Mouse (Mus musculus) testis, adult 2 months (tissue): ENCODE results near the gene Adam12. TPM values are rescaled to one million over a fixed set of nuclear protein-coding genes. Genes with fewer than 3 reads are reported as not detected.

ENCODE experiments used
- H3K27ac ChIP-seq: fragments of 200-500 bp; 2 replicates; pipeline ENCODE4 v1.5.1; 2012; ENCODE audit warnings: low read depth, low read length; ENCODE audit not compliant: control insufficient read depth, insufficient read depth
- H3K27me3 ChIP-seq: fragments of 200-500 bp; 2 replicates; pipeline ENCODE4 v1.6.1; 2012; ENCODE audit warnings: mild to moderate bottlenecking, low read length, moderate library complexity; ENCODE audit not compliant: control insufficient read depth, insufficient read depth
- H3K36me3 ChIP-seq: fragments of 200-500 bp; 2 replicates; pipeline ENCODE4 v1.6.1; 2012; ENCODE audit warnings: mild to moderate bottlenecking, low read length; ENCODE audit not compliant: control insufficient read depth, insufficient read depth
- H3K4me1 ChIP-seq: fragments of 200-500 bp; 2 replicates; pipeline ENCODE4 v1.6.1; 2012; ENCODE audit warnings: low read length; ENCODE audit not compliant: control insufficient read depth, insufficient read depth
- H3K4me3 ChIP-seq: fragments of 200-500 bp; 2 replicates; pipeline ENCODE4 v1.5.1; 2012; ENCODE audit warnings: low read depth, mild to moderate bottlenecking, low read length, moderate library complexity, mixed read lengths; ENCODE audit not compliant: control insufficient read depth
- CTCF ChIP-seq: fragments of 200-500 bp; IDR thresholded peaks from 2 replicates; pipeline ENCODE4 v1.5.1; 2012; ENCODE audit warnings: low read depth, mild to moderate bottlenecking, inconsistent platforms, low read length, moderate library complexity; ENCODE audit not compliant: control insufficient read depth, insufficient read depth, insufficient replicate concordance
- POLR2A ChIP-seq: fragments of 200-500 bp; IDR thresholded peaks from 2 replicates; pipeline ENCODE4 v1.6.1; 2012; ENCODE audit warnings: low read depth, mild to moderate bottlenecking, inconsistent platforms, low read length, moderate library complexity; ENCODE audit not compliant: control insufficient read depth
- polyA plus RNA-seq: library from polyadenylated mRNA; depleted of rRNA; stranded (reverse); fragments of >200 nt; gene quantifications from 2 replicates; pipeline ENCODE4 v1.2.3, GENCODE M21; 2012

Adam12 gene
- polyA plus RNA-seq, 1 experiment = 0.51 TPM

DNA sequence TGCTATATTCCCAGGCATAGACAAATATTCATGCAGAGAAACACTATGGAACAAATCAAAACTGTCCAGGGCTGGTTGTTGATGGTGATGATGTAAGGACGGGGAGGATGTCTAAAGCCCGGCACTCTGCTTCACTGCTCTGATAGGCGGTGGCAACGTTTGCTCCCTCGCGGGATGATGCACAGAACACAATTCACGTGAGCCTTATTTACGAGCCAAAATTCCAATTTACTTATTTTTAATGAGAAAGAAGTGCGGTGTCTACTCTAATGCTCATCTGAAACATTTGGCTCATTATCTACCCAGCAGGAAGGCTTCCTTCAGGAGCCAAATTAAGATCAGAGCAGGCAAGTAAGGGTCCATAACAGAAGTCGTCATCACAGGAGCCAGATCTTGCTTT lies 45.4 kb downstream of the Adam12 start:
- TF ChIP-seq POLR2A (no peak), CTCF (no peak)
- Histone ChIP-seq H3K27ac (no peak overlapping the region), H3K27me3 (no peaks in the 10 kb centered on the region), H3K36me3 (no peaks in the 10 kb centered on the region), H3K4me3 (no peak overlapping the region), H3K4me1 (no peaks in the 10 kb centered on the region)

GRCm38 (mm10) chr7:134185751-134186150 lies 46.2 kb downstream of the Adam12 start:
- Histone ChIP-seq H3K4me1 (no peaks in the 10 kb centered on the region), H3K27me3 (no peaks in the 10 kb centered on the region), H3K4me3 (no peak overlapping the region), H3K36me3 (no peaks in the 10 kb centered on the region), H3K27ac (no peak overlapping the region)
- TF ChIP-seq POLR2A (no peak), CTCF (no peak)

DNA sequence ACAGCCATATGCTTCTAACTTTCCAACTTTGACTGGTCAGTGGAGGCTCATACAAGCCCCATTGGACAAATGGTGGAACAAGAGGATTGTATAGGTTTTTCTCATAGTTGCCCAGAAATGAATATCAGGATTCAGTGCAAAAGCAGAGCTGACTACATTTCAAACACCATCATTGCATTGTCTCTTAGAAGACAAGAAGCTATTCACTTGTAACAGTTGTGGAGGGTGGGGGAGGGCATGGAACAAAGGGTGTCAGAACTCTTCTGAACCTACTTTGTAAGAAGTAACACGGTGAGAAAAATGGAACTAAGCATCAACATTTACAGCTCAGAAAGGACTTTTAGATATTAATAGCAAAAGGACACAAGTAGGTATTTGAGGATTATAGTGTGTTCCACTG lies 50.2 kb downstream of the Adam12 start:
- no peak for TF ChIP-seq POLR2A
- TF ChIP-seq CTCF = no peak
- Histone ChIP-seq H3K27ac (no peak overlapping the region), H3K4me1 (no peaks in the 10 kb centered on the region), H3K27me3 (no peaks in the 10 kb centered on the region), H3K36me3 (no peaks in the 10 kb centered on the region), H3K4me3 (no peak overlapping the region)

GRCm38 (mm10) chr7:134181056-134181455 lies 50.9 kb downstream of the Adam12 start:
- Histone ChIP-seq H3K27me3 (no peaks in the 10 kb centered on the region), H3K27ac (no peak overlapping the region), H3K36me3 (no peaks in the 10 kb centered on the region), H3K4me3 (no peak overlapping the region), H3K4me1 (no peaks in the 10 kb centered on the region)
- TF ChIP-seq CTCF (no peak), POLR2A (no peak)

DNA sequence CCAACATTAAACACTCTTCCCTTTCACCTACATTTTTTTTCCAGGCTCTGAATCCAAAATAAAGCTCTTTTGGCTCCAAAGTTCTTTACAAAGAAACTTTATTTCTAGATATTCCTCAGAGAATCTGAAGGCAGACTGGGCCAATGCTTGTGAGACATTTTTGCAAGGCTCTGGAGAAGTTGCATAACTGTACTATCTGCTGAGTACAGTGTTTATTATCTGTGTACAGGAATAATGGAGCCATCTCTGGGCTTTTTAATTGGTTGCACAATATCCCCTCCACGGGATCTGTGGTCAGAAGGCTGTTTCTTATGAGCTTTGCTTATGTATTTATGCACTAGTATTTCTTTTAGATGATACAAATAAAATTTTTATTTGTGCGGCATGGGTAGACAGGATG lies 54.9 kb downstream of the Adam12 start:
- H3K27ac ChIP-seq = no peak overlapping the region
- no peaks in the 10 kb centered on the region for H3K4me1 ChIP-seq
- H3K4me3 ChIP-seq = no peak overlapping the region
- no peaks in the 10 kb centered on the region for H3K27me3 ChIP-seq
- H3K36me3 ChIP-seq = no peaks in the 10 kb centered on the region
- TF ChIP-seq POLR2A (no peak), CTCF (no peak)

DNA sequence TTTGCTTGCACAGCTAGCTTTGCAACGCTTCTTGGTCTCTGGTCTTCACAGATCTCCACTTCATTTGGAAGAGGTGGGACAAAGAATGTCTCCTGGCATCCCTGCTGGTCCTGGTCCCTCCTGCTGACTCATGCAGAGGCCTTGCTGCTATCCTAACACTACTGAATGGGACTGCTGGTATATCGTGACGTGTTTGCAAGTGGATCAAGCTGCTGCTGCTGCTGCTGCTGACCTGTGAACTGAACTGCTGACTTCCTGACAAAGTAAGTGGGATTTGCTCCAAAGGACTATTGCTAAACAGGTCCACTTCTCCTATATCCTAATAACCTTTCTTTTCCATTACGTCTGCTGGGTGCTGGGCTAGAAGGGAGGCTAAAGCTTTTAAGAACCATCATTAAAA lies 56.7 kb downstream of the Adam12 start:
- no peaks in the 10 kb centered on the region for H3K36me3 ChIP-seq
- no peaks in the 10 kb centered on the region for H3K4me1 ChIP-seq
- TF ChIP-seq CTCF (no peak), POLR2A (no peak)
- no peak overlapping the region for H3K4me3 ChIP-seq
- no peaks in the 10 kb centered on the region for H3K27me3 ChIP-seq
- no peak overlapping the region for H3K27ac ChIP-seq

GRCm38 (mm10) chr7:134173442-134174090 lies 58.4 kb downstream of the Adam12 start:
- Histone ChIP-seq H3K27me3 (no peaks in the 10 kb centered on the region), H3K36me3 (no peaks in the 10 kb centered on the region), H3K4me3 (no peak overlapping the region), H3K4me1 (no peaks in the 10 kb centered on the region), H3K27ac (no peak overlapping the region)
- TF ChIP-seq CTCF = no peak
- no peak for TF ChIP-seq POLR2A
